Mouse (Mus musculus): ENCODE results near the gene Taf4.
A peak's percentile ranks its signal among the peaks of the same experiment; 100 is the strongest.

Gene Taf4

DNA sequence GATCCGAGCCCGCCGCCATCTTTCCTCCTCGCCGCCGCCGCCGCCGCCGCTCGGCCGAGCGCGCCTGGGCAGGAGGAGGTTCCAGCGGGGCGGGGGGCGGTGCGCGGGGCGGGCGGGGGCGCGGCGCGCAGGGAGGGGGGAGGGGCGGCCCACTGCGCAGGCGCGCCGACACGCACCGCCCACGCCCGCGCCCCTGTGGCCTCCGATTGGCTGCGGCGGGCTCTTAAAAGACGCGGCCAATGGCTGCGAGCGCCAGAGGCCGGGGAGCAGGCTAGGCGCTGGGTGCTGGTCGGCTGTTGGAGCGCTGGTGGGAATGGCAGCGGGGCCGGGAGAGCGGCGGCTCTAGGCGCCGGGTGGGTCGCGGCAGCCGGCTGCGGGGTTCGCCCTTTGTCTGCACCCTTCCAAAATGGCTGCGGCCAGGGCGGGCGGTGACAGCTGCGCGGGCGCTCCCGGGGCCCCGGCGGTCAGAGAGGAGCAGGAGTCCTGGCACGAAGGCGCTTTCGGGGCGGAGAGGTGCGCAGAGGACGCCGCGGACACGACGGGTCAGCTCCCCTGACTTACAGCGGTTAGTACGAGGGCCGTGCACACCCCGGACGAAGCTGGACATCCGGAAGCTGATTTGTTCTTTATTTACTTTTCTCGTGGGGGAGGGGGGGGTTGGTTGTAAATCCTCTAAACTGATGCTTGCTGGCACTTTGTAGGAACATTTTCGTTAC, at the start of gene Taf4:
Gene Taf4 (minus strand): TSS at position 19 of the 716 bp plus-strand sequence.
- peak; percentile 86 for DNase-seq (ENCODE audit: low spot score)

DNA sequence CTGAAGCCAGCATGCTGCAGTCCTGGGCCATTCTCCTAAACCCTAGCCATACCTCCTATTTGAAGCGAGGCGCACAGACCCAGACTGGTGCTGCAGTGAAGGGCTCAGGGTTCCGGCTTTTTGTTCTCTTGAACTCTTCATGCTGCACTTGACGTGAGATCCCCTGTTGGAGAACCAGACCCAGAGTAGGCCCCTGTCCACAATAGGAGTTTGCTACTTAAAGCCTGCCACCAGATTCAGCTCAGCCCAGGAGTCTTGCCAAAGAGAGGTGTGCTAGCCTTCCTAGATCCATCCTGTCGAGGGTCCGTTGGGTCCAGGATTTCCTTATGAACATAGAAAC, 49.4 kb upstream of the Taf4 start:
- DNase-seq (ENCODE audit: low spot score), result no peak

DNA sequence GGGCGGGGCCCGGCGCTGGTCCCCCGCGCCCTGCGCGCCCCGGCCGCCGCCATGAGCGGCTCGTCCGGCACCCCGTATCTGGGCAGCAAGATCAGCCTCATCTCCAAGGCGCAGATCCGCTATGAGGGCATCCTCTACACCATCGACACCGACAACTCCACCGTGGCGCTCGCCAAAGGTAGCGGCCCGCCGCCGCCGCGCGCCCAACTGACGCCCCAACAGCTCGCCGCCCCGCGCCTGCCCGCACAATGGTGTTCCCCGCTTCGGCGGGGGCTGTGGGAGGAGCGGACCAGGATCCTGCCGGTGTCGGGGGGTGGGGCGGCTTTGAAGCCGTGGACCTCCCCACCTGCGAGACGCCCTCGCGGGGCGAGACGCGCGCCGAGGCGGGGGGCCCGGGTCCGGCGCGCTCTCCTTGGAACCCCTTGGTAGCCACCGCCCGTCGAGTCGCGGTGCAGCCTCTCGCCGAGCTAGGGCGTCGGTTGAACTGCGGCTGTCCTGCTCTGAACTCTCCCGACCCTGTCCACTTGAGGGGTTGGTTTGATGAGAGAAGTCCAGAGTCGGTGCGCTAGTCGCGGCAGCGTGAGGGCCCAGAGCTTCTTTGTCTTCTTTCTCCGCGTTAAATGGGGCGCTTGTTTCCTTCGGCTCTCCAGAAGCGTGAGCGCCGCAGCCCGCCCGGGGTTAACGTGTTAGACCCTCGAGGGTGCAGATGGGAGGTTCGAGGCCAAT, 48.9 kb upstream of the Taf4 start:
- no peak for DNase-seq (ENCODE audit: low spot score)

DNA sequence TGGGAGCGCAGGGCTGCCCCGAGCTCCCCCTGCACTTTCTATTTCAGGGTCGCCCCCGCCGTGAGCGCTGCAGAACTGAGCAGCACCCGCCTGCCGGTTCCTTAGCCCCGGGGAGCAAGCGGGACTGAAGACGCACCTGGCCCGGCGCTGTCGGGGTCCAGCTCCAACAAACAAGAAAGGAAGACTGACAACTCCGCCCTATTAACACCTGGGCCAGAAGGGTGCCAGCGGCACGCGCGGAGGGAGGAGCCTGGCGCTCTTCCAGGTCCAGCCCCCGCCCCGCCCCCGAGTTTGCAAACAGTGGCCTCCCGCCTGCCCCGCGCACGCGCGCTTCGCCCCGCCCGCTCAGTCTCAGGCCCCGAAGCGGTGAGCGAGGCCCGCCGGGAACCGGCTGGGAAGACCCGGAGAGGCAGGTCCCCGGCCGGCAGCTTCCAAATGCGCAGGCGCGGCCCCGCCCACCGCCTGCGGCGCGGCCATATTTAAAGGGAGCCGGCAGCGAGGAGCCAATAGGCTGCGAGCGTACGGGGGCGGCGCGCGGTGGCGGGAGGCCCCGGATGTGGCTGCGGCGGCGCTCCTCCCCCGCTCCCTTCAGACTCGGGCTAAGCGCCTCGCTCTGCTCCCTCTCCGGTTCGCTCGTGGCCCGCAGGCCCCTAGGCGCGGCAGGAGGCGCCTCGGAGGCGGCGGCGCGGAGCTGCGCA, 48.1 kb upstream of the Taf4 start, which contains the start of gene Lsm14b:
Gene Lsm14b (plus strand): TSS at position 587 of the 698 bp plus-strand sequence.
- DNase-seq (ENCODE audit: low spot score), result peak; percentile 97

DNA sequence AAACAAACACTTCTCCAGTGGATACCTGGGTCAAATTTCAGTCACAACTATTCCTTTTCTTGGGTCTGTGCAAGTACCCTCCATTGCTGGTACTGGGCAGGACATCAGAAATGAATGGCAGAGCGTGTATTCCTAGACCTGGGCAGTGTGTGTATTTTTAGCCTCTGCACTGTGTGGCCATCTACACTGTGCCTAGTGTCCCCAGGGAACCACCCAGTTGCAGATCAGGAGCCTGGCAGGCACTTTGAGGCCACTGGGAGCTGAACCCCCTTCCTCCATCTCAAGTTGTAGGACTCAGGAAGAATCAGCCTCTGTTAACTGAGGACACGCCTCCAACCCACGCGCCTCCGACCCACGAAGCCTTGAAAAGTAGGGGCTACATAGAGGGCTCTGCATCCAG, 46.3 kb upstream of the Taf4 start:
- no peak for DNase-seq (ENCODE audit: low spot score)

DNA sequence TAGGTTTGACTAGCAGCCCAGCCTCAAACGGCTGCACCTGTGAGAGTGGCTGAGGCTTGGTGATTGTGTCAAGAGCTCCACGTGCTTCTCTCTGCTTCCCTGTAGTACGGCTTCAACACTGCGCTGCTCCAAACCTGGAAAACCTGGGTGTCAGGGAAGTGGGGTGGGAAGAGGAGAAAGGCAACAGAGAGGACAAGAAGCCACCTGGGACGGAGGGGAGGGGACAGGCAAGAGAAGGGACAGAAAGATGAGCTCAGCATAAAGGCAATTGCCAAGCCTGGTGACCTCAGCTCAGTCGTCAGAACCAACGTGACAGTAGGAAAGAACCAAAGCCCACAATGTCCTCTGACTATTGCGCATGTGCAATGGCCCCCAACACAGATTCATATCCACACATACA, 44.5 kb upstream of the Taf4 start:
- DNase-seq (ENCODE audit: low spot score), result no peak

DNA sequence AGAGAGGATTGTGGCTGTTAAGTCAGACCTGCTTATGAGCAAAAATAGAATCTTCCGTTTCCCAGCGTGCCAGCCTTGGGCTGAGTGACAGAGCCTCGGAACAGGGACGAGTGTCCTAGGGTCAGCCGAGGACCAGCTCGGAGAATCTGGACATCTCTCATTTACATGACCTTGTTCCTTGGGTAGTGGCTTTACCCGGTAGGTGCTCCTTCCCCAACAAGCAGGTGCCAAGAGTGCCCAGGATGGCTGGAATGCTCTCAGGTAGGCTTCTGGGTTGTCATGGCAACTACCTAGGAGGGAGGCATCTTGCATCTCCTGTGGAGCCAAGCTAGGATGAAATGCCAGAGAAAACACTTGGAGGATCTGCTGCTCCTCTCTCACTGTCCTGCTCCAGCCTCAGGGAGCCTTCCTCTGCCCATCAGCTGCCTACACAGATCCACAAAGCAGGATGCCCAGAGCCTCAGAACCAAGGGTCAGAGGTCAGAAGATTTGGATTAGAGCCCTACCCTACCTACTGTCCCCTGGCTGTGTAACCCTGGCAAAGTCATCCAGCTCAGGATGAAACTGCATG, 43.7 kb upstream of the Taf4 start:
- DNase-seq (ENCODE audit: low spot score), result no peak

DNA sequence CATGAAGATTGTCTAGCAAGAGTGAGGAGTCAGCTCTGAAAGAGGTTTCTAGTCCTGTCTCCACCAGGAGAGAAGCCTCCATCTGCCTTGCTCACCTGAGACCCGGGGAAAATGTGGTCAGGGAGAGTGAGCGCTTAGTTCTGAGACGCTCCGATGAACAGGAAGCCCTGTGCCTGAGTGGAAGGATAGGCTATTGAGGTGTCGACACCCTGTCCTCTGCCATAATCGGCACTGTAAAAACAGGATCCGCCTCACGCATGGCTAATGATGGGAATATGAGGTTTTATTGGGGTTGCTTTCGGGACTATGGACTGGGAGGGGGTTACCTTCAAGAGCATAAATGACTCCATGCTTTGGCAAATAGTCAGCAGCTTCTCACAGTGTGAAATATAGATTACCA, 42.1 kb upstream of the Taf4 start:
- DNase-seq (ENCODE audit: low spot score), result no peak

DNA sequence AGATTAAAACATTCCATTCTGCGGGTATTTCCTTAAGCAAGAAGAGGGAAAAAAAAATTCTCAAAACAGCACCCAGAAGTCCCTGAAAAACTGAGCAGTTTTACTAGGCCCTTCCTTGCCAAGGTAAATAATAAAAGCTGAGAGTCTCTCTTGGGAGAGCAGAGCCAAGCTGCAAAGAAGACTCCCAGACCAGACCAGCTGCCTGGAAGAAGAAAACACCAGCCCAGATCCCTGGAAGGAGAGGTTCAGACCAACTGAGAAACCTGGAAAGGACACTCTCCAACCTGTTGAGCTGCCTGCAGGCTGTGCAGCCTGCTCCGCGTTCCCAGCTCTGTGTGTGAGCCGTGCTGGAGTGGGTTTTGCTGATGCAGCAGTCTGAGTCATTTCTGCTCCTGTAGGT, 41.2 kb upstream of the Taf4 start:
- no peak for DNase-seq (ENCODE audit: low spot score)

DNA sequence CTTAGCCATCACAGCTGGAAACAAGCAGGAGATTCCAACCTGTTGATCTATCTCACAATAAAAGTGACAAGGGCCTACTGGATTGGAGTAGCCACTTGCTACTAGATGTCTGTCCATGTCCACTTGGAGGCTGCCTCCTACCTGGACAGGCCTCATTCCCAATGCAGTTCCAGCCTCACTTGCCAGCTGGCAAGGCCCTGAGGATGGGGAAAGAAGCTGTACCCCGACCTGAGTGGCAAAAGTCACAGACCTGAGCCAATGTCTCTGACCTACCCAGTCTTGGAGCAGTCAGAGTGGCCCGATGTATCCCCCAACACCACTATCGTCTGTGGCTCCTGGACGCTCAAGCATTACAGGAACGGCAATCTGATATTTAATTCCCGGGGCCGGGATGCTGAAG, 37.2 kb upstream of the Taf4 start:
- DNase-seq (ENCODE audit: low spot score), result no peak

DNA sequence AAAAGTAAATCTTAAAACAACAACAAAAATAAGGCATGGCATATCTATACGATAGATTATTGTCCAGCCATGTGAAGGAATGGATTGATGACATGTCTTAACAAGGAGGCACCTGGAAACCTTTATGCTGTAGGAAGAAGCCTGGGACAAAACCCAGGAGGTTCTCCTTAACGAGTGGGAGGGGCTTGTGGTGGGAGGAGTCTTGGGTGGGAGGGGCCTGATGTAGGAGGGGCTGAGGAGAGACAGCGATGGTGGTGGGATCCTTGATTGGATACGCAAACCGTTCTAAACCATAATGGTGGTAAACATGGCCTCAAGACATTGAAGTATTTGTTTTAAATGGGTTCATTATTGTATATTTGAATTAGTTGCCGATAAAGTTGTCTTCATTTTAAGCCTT, 34.9 kb upstream of the Taf4 start:
- no peak for DNase-seq (ENCODE audit: low spot score)

DNA sequence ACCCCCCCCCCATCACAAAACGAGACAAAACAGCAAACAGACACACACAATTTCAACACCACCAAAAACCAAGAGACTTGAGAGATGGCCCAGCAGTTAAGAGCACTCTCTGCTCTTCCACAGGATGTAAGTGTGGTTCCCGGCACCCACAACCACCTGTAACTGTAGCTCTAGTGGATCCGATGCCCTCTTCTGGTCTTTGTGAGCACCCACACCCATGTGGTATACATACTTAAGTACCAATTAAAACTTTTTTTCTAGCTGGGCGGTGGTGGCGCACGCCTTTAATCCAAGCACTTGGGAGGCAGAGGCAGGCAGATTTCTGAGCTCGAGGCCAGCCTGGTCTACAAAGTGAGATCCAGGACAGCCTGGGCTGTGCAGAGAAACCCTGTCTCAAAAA, 34.2 kb upstream of the Taf4 start:
- DNase-seq (ENCODE audit: low spot score), result no peak

DNA sequence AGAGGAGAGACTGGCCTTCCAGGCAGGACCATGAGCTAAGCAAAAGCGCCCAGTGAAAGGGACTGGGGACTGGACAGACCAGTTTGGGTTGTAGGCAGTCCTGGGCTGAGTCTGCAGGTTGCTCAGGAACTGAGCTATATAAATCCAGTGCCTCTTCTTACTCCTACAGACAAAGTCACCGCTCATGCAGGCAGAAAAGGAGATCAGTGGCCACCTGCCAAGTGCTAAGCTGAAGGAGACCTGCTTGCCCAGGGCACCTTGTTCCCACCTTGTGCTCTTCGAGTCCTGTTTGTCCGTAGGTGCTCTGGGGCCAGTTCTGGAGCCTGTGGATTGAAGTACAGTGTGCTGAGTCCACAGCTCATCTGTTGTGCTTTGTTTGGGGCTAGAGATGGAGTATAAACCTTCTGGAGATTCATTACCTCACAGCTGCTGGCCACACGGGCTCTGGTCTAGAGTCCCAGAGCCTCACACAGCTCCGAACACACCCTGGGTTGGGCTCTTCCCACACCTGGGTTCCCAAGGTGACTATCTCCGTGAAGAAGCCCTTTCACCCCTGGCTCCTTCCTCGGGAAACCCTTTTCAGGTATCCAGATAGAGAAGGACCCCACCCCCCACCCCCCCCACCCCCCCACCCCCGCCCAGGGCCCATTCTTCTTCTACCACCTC, 30.0 kb upstream of the Taf4 start:
- DNase-seq (ENCODE audit: low spot score), result peak; percentile 13

DNA sequence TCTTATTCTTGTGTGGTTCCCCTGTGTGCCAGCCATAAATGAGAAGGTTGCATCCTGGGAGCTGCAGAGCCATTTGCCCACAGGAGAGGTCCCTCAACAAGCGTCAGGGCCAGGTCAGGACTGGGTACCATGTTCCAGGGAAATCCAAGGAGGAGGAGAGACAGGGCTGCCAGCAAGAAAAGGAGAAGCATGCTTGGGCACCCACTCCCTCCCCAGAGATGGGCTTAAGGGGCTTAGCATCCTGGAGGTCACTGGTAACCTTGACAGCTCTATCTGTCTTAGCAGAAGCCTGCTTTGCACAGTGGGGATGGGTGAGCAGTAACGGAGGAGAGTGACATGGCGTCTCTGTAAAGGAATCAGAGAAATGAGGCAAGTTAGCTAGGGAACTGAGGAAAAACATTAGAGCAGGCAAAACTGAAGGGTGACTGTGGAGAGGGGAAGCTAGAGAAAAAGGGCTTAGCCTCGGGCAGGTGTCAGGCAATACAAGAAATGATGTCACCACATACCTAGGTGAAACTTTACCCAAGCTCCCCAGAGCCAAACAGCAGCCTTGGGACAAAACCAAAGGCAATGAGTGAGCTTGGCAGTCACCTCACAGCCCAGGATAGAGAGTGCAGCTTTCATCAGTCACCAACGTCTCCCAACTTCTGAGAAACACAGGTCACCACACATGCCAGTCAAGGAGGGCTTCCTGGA, 29.4 kb upstream of the Taf4 start:
- no peak for DNase-seq (ENCODE audit: low spot score)

DNA sequence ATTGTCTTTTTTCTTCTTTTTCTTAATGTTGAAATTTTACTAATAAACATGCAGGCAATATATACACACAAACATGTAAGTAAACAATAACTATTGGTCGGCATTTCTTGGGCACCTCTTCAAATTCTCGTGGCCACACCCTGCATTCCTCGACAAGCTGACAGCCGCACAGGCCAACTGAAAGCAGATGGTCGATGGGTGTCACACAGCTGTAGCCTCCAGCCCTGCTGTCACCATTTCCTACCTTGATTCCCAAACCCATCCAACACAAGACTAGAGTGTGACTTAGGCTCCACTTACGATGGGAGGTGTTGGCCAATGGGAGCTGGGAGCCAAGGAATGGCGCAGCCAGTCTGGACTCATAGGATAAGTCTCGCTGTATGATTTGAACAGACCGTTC, 25.2 kb upstream of the Taf4 start:
- DNase-seq (ENCODE audit: low spot score), result no peak

DNA sequence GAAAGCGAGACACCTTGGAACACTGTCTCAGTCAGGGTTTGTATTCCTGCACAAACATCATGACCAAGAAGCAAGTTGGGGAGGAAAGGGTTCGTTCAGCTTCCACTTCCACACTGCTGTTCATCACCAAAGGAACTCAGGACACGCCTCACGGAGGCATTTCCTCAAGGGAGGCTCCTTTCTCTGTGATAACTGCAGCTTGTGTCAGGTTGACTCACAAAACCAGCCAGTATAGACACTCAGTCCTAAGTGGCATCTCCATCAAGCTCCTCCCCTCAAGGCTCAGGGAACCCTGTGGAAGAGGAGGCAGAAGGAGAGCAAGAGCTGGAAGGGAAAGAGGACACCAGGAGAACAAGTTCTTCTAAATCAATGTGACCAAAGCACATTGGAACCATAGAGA, 22.0 kb upstream of the Taf4 start:
- no peak for DNase-seq (ENCODE audit: low spot score)

DNA sequence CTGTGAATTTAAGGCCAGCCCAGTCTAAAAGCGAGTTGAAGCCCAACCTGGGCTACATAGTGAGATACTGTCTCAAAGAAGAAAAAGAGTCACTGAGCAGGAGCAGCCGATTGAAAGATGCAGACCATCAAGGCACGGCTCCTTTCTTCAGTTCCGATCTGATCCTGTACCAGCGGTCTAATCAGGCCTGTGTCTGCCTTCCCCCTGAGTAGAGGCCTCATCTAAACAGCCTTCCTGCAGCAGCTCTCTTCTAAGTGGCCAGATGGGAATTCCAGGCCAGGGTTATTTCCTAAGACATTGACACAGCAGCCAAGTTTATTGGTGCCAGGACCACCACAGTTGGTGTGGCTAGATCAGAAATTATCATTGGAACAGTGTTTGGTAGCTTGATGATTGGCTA, 16.6 kb upstream of the Taf4 start:
- no peak for DNase-seq (ENCODE audit: low spot score)

DNA sequence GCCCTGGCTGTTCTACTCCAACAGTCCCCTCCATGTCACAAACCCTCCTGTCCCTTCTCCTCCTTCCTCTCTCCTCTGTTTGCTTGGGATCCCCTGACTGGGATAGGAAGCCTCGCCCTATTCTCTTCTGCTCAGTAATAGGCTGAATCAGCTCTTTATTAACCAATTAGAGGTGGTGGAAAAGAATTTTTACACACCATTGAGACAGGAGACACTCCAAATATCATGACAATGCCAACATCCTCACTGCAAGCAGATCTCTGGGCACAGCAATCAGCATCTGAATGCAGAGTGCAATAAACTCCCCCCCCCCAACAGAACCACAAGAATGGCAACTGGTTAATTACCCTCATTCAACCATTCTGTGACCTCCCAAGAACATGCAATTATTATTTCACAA, 12.7 kb upstream of the Taf4 start:
- DNase-seq (ENCODE audit: low spot score), result no peak

DNA sequence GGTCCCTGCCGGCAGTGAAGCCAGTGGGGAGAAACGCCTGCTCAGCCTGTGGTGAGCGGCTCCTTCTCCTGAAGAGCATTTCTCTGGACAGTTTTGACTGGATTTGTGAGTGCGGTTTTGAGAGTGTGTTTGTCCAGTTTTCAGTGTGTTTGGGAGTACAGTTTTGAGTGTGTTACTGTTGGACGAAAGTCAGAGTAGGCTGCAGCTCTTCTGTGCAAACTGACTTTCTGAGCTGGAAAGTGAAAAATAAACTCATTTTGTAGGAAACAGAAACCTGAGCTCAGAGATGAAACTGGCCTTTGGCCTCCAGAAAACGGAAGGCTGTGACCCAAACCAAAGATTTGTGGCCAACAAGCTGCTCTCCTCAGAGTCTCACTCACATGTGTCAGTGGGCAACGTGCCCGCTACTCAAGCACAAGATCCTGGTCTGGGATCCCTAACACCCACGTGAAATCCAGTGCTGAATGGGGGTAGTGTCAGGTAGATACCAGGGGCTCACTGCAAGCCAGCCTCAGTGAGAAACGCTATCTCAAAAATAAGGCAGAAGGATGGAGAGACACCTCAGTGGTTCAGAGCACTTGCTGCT, 10.1 kb upstream of the Taf4 start:
- DNase-seq (ENCODE audit: low spot score), result no peak

DNA sequence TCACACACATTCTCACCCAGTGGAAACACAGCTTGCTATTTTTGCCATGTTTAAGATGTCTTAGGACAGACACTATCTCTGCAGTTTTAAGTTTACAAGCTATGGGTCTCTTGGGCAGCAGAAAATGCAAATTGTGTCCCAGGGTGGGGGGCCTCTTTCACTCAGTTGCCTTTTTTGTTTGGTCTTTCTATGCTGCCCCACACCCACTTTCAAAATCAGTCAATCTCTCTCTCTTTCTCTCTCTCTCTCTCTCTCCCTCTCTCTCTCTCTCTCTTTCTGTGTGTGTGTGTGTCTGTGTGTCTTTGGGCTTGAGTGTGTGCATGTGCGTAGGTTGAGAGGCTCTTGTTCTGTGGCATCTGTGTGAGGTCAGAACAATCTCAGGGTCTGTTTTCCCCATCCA, 9.2 kb upstream of the Taf4 start:
- DNase-seq (ENCODE audit: low spot score), result no peak

DNA sequence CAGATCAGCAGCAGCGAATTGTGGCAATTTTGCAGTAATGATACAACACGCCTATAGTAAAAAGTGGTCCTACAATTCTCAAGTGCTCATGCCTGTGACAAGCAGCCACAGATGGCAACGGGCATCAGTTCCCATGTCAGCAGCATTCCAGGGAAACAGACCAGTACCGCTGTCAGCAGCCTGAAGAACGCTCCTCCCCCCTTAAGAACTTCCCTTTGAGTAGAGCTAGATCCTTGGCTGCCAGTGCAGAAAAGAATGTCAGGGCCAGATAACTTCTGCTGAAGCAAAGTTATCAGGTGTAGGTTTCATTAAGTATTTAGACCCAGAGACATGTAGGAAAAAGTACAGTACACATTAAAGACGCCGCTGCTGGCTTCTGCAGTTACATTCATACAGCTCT, 8.4 kb upstream of the Taf4 start:
- DNase-seq (ENCODE audit: low spot score), result no peak
